Mouse (Mus musculus) kidney, adult 2 months (tissue): ENCODE results near the gene Rab3gap1. TPM values are rescaled to one million over a fixed set of nuclear protein-coding genes. Genes with fewer than 3 reads are reported as not detected.

Experiments
- DNase-seq: peaks from one replicate; pipeline ENCODE4 v3.0.0; 2021
- H3K27ac ChIP-seq: fragments of 200-500 bp; 2 replicates; pipeline ENCODE4 v1.5.1; 2012; ENCODE audit warnings: low read depth, low read length, control low read depth, inconsistent platforms; ENCODE audit not compliant: insufficient read depth
- H3K27me3 ChIP-seq: fragments of 200-500 bp; replicated peaks from 2 replicates; pipeline ENCODE4 v1.6.1; 2012; ENCODE audit warnings: mild to moderate bottlenecking, moderate library complexity, low read length, inconsistent platforms; ENCODE audit not compliant: control insufficient read depth, insufficient read depth
- H3K36me3 ChIP-seq: fragments of 200-500 bp; 2 replicates; pipeline ENCODE4 v1.6.1; 2012; ENCODE audit warnings: mild to moderate bottlenecking, moderate library complexity, low read length, inconsistent platforms; ENCODE audit not compliant: control insufficient read depth, insufficient read depth
- H3K4me1 ChIP-seq: fragments of 200-500 bp; 2 replicates; pipeline ENCODE4 v1.6.1; 2011; ENCODE audit warnings: low read length; ENCODE audit not compliant: control insufficient read depth, insufficient read depth
- H3K4me3 ChIP-seq: fragments of 200-500 bp; 2 replicates; pipeline ENCODE4 v1.5.1; 2011; ENCODE audit warnings: mild to moderate bottlenecking, low read depth, low read length, control low read depth; ENCODE audit not compliant: insufficient read depth
- CTCF ChIP-seq: fragments of 200-500 bp; conservative IDR thresholded peaks from 2 replicates; pipeline ENCODE4 v1.5.1; 2011; ENCODE audit warnings: low read depth, mild to moderate bottlenecking, control low read depth, low read length, moderate library complexity, mixed read lengths; ENCODE audit not compliant: insufficient read depth, insufficient read length
- POLR2A ChIP-seq: fragments of 200-500 bp; IDR thresholded peaks from one replicate; pipeline ENCODE4 v1.6.1; 2011; ENCODE audit warnings: low read depth, low read length, control low read depth
- WGBS: fragments of 180-500 bp; shearing (Covaris S2); methylation state at CpG from one replicate; pipeline ENCODE4 v1.1.7; 2018; 5-methylcytosine and 5-hydroxymethylcytosine counted together
- polyA plus RNA-seq: library from polyadenylated mRNA; depleted of rRNA; stranded (reverse); fragments of >200 nt; gene quantifications from 2 replicates; pipeline ENCODE4 v1.2.3, GENCODE M21; 2012; rRNA removed

Rab3gap1 gene
- 16.2 and 16.4 TPM in 2 replicates for polyA plus RNA-seq

GRCm38 (mm10) chr1:127868300-127869261, at the start of gene Rab3gap1:
Rab3gap1 (plus strand) TSS chr1:127868773.
- TF ChIP-seq CTCF (no peak), POLR2A (peak; percentile 58)
- Histone ChIP-seq H3K4me1 (peaks cover 6% of the 10 kb centered on the region; the same call in 1 of the 2 replicates), H3K27me3 (no peaks in the 10 kb centered on the region), H3K4me3 (peak within 1 kb of the TSS; percentile 100), H3K27ac (peak within 1 kb of the TSS; percentile 90), H3K36me3 (peaks cover 1% of the 10 kb centered on the region; the same call in 1 of the 2 replicates)
- peak; percentile 92 for DNase-seq
- 13% methylated on average over 47 of the region's 47 CpGs for WGBS

- TF ChIP-seq CTCF, result no peak
- TF ChIP-seq POLR2A, result no peak
- Histone ChIP-seq H3K27ac (no peak overlapping the region), H3K4me3 (no peak overlapping the region), H3K36me3 (no peaks in the 10 kb centered on the region), H3K27me3 (no peaks in the 10 kb centered on the region), H3K4me1 (no peaks in the 10 kb centered on the region)
- DNase-seq, result peak; percentile 70
- 5% methylated on average over 2 of the region's 2 CpGs for WGBS
Measured at GRCm38 (mm10) chr1:127827325-127827724, 41.2 kb upstream of the Rab3gap1 start.

- TF ChIP-seq CTCF, result no peak
- TF ChIP-seq POLR2A, result no peak
- Histone ChIP-seq H3K27me3 (no peaks in the 10 kb centered on the region), H3K27ac (no peak overlapping the region), H3K36me3 (no peaks in the 10 kb centered on the region), H3K4me3 (no peak overlapping the region), H3K4me1 (no peaks in the 10 kb centered on the region)
- DNase-seq, result no peak
- WGBS, result 85% methylated on average over 13 of the region's 13 CpGs
Measured at GRCm38 (mm10) chr1:127830215-127830921, 38.2 kb upstream of the Rab3gap1 start.

GRCm38 (mm10) chr1:127833714-127834113, 34.9 kb upstream of the Rab3gap1 start:
- WGBS, result 40% methylated on average over 2 of the region's 2 CpGs
- DNase-seq, result no peak
- H3K4me1 ChIP-seq, result no peaks in the 10 kb centered on the region

GRCm38 (mm10) chr1:127834202-127834601, 34.4 kb upstream of the Rab3gap1 start:
- Histone ChIP-seq H3K27ac (no peak overlapping the region), H3K27me3 (no peaks in the 10 kb centered on the region), H3K36me3 (no peaks in the 10 kb centered on the region), H3K4me1 (no peaks in the 10 kb centered on the region), H3K4me3 (no peak overlapping the region)
- no peak for DNase-seq
- TF ChIP-seq POLR2A, result no peak
- WGBS, result 70% methylated on average over 4 of the region's 4 CpGs

More at GRCm38 (mm10) chr1:127833714-127834113, 34.9 kb upstream of the Rab3gap1 start:
- Histone ChIP-seq H3K27me3 (no peaks in the 10 kb centered on the region), H3K4me3 (no peak overlapping the region), H3K36me3 (no peaks in the 10 kb centered on the region), H3K27ac (no peak overlapping the region)
- no peak for TF ChIP-seq POLR2A
- TF ChIP-seq CTCF, result no peak

GRCm38 (mm10) chr1:127836619-127837018, 32.0 kb upstream of the Rab3gap1 start:
- no peak for DNase-seq
- TF ChIP-seq POLR2A (no peak), CTCF (no peak)
- H3K27me3 ChIP-seq, result no peaks in the 10 kb centered on the region
- H3K4me3 ChIP-seq, result no peak overlapping the region
- H3K36me3 ChIP-seq, result no peaks in the 10 kb centered on the region
- H3K27ac ChIP-seq, result no peak overlapping the region
- WGBS, result 47% methylated on average over 4 of the region's 4 CpGs
- H3K4me1 ChIP-seq, result no peaks in the 10 kb centered on the region

GRCm38 (mm10) chr1:127838602-127839001, 30.0 kb upstream of the Rab3gap1 start:
- Histone ChIP-seq H3K27ac (no peak overlapping the region), H3K4me3 (no peak overlapping the region), H3K4me1 (no peaks in the 10 kb centered on the region), H3K27me3 (no peaks in the 10 kb centered on the region), H3K36me3 (no peaks in the 10 kb centered on the region)
- TF ChIP-seq CTCF, result no peak
- WGBS, result 83% methylated on average over 1 of the region's 1 CpGs
- DNase-seq, result no peak
